Mouse (Mus musculus) limb, embryonic 12.5 days (tissue): ENCODE measurements around the gene Tanc2. TPM values are rescaled to one million over a fixed set of nuclear protein-coding genes. Genes with fewer than 3 reads are reported as not detected.

Source experiments
- ATAC-seq: fragments of 200-750 bp; cut with Nextera tagmentation; 2 replicates; pipeline ENCODE4 v1.8.0; 2017; ENCODE audit warnings: low read depth, moderate TSS enrichment; ENCODE audit not compliant: insufficient number of reproducible peaks, insufficient read depth, low FRiP score, low TSS enrichment
- H3K27ac ChIP-seq: fragments of 300-500 bp; sonication (generic); 2 replicates; pipeline ENCODE4 v1.5.1; 2016; ENCODE audit warnings: mild to moderate bottlenecking, moderate library complexity
- H3K27me3 ChIP-seq: fragments of 300-500 bp; sonication (generic); 2 replicates; pipeline ENCODE4 v1.6.1; 2016; ENCODE audit warnings: mild to moderate bottlenecking, moderate library complexity
- H3K36me3 ChIP-seq: fragments of 300-500 bp; sonication (generic); 2 replicates; pipeline ENCODE4 v1.6.1; 2016; ENCODE audit warnings: mild to moderate bottlenecking, moderate library complexity
- H3K4me1 ChIP-seq: fragments of 300-500 bp; sonication (generic); replicated peaks from 2 replicates; pipeline ENCODE4 v1.6.1; 2016
- H3K4me2 ChIP-seq: fragments of 300-500 bp; sonication (generic); 2 replicates; pipeline ENCODE4 v1.6.1; 2016; ENCODE audit warnings: mild to moderate bottlenecking, moderate library complexity
- H3K4me3 ChIP-seq: fragments of 300-500 bp; sonication (generic); replicated peaks from 2 replicates; pipeline ENCODE4 v1.5.1; 2016; ENCODE audit warnings: mild to moderate bottlenecking
- H3K9ac ChIP-seq: fragments of 300-500 bp; sonication (generic); replicated peaks from 2 replicates; pipeline ENCODE4 v1.6.1; 2016; ENCODE audit warnings: mild to moderate bottlenecking, moderate library complexity
- H3K9me3 ChIP-seq: fragments of 300-500 bp; sonication (generic); 2 replicates; pipeline ENCODE4 v1.6.1; 2016; ENCODE audit warnings: mild to moderate bottlenecking, moderate library complexity
- WGBS: fragments of 180-500 bp; shearing (Covaris S2); methylation state at CpG from one replicate; pipeline ENCODE4 v1.1.7; 2016; 5-methylcytosine and 5-hydroxymethylcytosine counted together
- polyA plus RNA-seq: library from polyadenylated mRNA; unstranded; fragments of >200 nt; fragmentation: Nextera tagmentation; extraction: Ambion mirVana; gene quantifications from 2 replicates; pipeline ENCODE4 v1.2.1, GENCODE M21; 2016

The Tanc2 gene
- polyA plus RNA-seq, result 6.6 and 8.5 TPM in 2 replicates

- H3K27ac ChIP-seq, result peak within 1 kb of the TSS; percentile 89
- H3K4me3 ChIP-seq, result peak within 1 kb of the TSS; percentile 94
- no peaks in the 10 kb centered on the region for H3K27me3 ChIP-seq
- peak; percentile 81 for ATAC-seq
- H3K4me1 ChIP-seq, result peaks cover 7% of the 10 kb centered on the region; the same call in 1 of the 2 replicates
- under 1% methylated on average over 84 of the region's 87 CpGs for WGBS
- H3K9ac ChIP-seq, result peak within 1 kb of the TSS; percentile 89
- peak within 1 kb of the TSS; percentile 85 for H3K4me2 ChIP-seq
- no peaks in the 10 kb centered on the region for H3K9me3 ChIP-seq
- no peaks in the 10 kb centered on the region for H3K36me3 ChIP-seq
Observed at GRCm38 (mm10) chr11:105589877-105590641, at the start of gene Tanc2. Gene Tanc2 (plus strand): TSS chr11:105589986.

DNA sequence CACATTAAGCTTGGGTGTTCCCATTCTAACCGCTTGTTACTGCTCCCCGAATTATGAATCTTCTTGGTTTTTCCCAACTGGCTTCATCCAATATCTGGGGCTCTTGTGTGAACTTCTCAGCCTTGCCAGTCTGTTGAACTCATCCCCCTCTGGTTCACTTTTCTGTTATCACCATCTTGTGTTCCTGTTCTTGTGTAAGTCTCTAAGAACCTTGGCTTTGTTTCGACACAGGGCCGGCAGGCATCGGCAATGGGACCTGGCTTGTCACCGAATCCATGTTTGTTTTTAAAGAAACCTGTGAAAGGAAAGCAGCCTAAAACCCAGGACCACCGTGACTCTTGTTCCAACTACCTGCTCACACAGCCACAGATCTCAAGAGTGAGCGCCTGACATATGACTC lies 49.0 kb upstream of the Tanc2 start:
- H3K9me3 ChIP-seq, result no peaks in the 10 kb centered on the region
- ATAC-seq, result no peak
- no peaks in the 10 kb centered on the region; the same call in 1 of the 2 replicates for H3K4me1 ChIP-seq
- no peak overlapping the region for H3K9ac ChIP-seq
- H3K4me2 ChIP-seq, result no peak overlapping the region
- H3K27me3 ChIP-seq, result no peaks in the 10 kb centered on the region
- H3K36me3 ChIP-seq, result no peaks in the 10 kb centered on the region
- 86% methylated on average over 8 of the region's 8 CpGs for WGBS
- H3K27ac ChIP-seq, result no peak overlapping the region
- H3K4me3 ChIP-seq, result no peak overlapping the region

DNA sequence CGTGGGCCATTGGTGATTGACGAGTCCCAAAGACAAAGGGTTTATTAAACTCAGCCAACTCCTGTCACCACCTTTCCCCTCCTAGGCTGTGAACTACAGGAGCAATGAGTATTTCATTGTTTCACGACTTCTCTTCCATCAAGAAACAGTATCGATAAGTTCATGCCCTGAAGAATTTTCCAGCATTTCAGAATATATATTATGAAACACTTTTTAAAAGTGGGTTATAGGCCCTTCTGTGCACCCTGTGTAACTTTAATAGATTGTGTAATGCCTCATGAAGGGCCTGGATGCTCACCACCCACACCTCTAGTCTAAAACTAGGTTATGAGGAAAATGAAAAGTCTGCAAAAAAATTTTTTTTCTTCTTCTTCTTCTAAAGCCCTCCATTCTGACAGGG lies 48.4 kb upstream of the Tanc2 start:
- H3K27me3 ChIP-seq, result no peaks in the 10 kb centered on the region
- no peak overlapping the region for H3K27ac ChIP-seq
- H3K4me1 ChIP-seq, result peaks cover under 1% of the 10 kb centered on the region; the same call in 1 of the 2 replicates
- 75% methylated on average over 4 of the region's 4 CpGs for WGBS
- no peak for ATAC-seq
- no peak overlapping the region for H3K9ac ChIP-seq
- H3K9me3 ChIP-seq, result no peaks in the 10 kb centered on the region
- H3K4me3 ChIP-seq, result no peak overlapping the region
- H3K36me3 ChIP-seq, result no peaks in the 10 kb centered on the region
- no peak overlapping the region for H3K4me2 ChIP-seq

DNA sequence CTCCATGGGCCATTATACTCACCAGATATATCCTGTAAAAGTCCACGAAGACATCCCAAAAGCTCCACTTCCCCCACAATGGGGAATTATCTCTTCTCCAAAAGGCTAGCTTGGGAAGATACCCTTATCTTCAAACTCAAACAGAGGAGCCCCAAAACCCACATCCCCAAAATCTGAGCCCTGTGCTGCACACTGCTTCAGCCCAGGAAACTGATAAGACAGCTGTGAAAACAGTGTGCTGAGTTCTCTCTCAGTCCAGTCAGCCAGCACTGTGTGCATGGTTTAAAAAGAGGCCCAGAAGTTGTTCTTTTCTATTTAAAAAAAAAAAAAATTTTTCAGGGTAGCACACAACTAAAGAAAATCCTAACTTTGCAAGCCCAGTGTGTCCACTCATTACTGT lies 47.7 kb upstream of the Tanc2 start:
- Histone ChIP-seq H3K9ac (no peak overlapping the region), H3K27ac (no peak overlapping the region), H3K27me3 (no peaks in the 10 kb centered on the region), H3K4me1 (peaks cover 4% of the 10 kb centered on the region; the same call in 1 of the 2 replicates), H3K9me3 (no peaks in the 10 kb centered on the region), H3K4me3 (no peak overlapping the region), H3K4me2 (no peak overlapping the region), H3K36me3 (no peaks in the 10 kb centered on the region)
- ATAC-seq, result no peak
- whole genome bisulfite sequencing, result 63% methylated on average over 1 of the region's 1 CpGs

DNA sequence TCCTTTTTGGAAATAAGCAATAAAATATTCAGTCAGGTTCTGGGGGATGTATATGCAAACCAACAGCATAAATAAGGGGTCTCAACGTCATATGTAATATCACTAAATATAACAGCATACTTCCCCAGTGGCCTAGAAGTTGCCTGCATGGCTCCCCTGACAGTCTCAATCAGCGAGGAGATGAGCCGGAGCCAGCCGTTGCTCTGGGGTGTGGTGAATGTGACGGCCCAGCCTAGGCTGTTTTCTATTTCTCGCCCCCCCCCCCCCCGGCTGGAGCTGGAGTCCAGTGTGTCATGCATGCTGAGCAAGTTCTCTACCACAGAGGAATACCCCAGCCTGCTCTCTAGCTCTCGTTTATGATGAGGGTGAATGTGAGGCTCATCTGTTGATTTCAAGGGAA lies 44.0 kb upstream of the Tanc2 start:
- no peaks in the 10 kb centered on the region for H3K36me3 ChIP-seq
- H3K9me3 ChIP-seq, result no peaks in the 10 kb centered on the region
- ATAC-seq, result no peak
- no peaks in the 10 kb centered on the region for H3K27me3 ChIP-seq
- 59% methylated on average over 8 of the region's 8 CpGs for WGBS
- H3K9ac ChIP-seq, result no peak overlapping the region
- H3K4me1 ChIP-seq, result peaks cover 14% of the 10 kb centered on the region; the same call in 1 of the 2 replicates
- H3K27ac ChIP-seq, result no peak overlapping the region
- H3K4me2 ChIP-seq, result no peak overlapping the region
- no peak overlapping the region for H3K4me3 ChIP-seq

GRCm38 (mm10) chr11:105546393-105546792 lies 43.4 kb upstream of the Tanc2 start:
- Histone ChIP-seq H3K4me3 (no peak overlapping the region), H3K9me3 (no peaks in the 10 kb centered on the region), H3K27me3 (no peaks in the 10 kb centered on the region), H3K36me3 (no peaks in the 10 kb centered on the region), H3K27ac (no peak overlapping the region), H3K4me1 (peaks cover 14% of the 10 kb centered on the region; the same call in 1 of the 2 replicates), H3K9ac (no peak overlapping the region), H3K4me2 (no peak overlapping the region)
- WGBS, result 54% methylated on average over 6 of the region's 6 CpGs
- ATAC-seq, result no peak

- no peak overlapping the region for H3K4me2 ChIP-seq
- H3K4me1 ChIP-seq, result peaks cover 16% of the 10 kb centered on the region; the same call in 1 of the 2 replicates
- WGBS, result 83% methylated on average over 6 of the region's 6 CpGs
- no peaks in the 10 kb centered on the region for H3K36me3 ChIP-seq
- H3K4me3 ChIP-seq, result no peak overlapping the region
- H3K9ac ChIP-seq, result no peak overlapping the region
- no peak for ATAC-seq
- no peaks in the 10 kb centered on the region for H3K27me3 ChIP-seq
- no peaks in the 10 kb centered on the region for H3K9me3 ChIP-seq
- no peak overlapping the region for H3K27ac ChIP-seq
Observed at GRCm38 (mm10) chr11:105548383-105548782, 41.4 kb upstream of the Tanc2 start.

DNA sequence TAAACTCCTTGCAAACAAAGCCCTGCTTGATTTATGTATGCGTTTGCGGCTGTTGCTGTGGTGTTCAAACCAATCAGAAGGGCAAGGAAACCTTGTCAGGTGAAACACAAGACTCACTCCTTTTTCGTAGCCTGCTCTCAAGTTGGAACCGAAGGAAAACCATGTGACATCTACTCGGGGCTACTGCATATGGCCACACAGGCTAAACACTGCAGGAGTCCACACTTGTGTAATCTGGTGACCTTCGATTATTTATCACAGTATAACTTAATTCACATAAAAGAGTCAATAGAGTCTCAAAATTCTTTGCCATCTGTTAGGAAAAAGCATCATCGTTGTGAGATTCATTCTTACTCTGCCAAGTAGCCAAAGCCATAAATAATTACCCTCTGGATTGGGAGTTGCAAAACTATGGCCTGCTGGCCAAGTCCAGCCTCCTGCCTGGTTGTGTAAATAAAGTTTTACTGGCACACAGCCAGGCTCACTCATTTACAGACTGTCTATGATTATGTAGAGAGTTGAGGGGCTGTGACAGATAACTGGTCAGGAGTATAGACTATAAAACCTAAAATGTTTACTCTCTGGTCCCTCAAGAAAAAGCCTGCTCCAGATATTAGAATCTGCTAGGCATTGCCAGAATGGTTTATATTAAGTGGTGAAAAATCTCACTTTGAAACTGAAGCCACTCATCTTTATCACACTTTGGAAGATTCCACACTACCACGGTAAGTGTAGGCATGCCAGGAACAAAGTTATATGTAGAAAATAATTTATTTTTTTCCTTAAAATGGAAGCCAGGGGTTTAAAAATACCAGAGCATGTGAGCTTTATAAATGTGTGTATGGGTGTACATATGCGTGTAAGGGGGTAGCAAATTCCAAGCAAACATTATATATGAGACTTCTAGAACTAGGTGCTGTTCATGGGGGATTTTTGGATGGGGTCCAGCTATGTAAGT lies 40.3 kb upstream of the Tanc2 start:
- Histone ChIP-seq H3K9ac (no peak overlapping the region), H3K27ac (no peak overlapping the region), H3K4me1 (peaks cover 16% of the 10 kb centered on the region; the same call in 1 of the 2 replicates), H3K4me3 (no peak overlapping the region), H3K36me3 (no peaks in the 10 kb centered on the region), H3K27me3 (no peaks in the 10 kb centered on the region), H3K9me3 (no peaks in the 10 kb centered on the region), H3K4me2 (no peak overlapping the region)
- ATAC-seq, result no peak
- WGBS, result 74% methylated on average over 9 of the region's 9 CpGs

GRCm38 (mm10) chr11:105557285-105557684 lies 32.5 kb upstream of the Tanc2 start:
- no peak overlapping the region for H3K9ac ChIP-seq
- H3K9me3 ChIP-seq, result peaks cover 3% of the 10 kb centered on the region; the same call in 1 of the 2 replicates
- ATAC-seq, result no peak
- no peak overlapping the region for H3K4me2 ChIP-seq
- peaks cover 8% of the 10 kb centered on the region; the same call in 1 of the 2 replicates for H3K4me1 ChIP-seq
- H3K36me3 ChIP-seq, result no peaks in the 10 kb centered on the region
- WGBS, result 84% methylated on average over 8 of the region's 8 CpGs
- H3K4me3 ChIP-seq, result no peak overlapping the region
- H3K27me3 ChIP-seq, result no peaks in the 10 kb centered on the region
- no peak overlapping the region for H3K27ac ChIP-seq

- peaks cover 3% of the 10 kb centered on the region; the same call in 1 of the 2 replicates for H3K9me3 ChIP-seq
- ATAC-seq, result no peak
- H3K9ac ChIP-seq, result no peak overlapping the region
- no peaks in the 10 kb centered on the region for H3K36me3 ChIP-seq
- H3K4me2 ChIP-seq, result no peak overlapping the region
- H3K4me1 ChIP-seq, result peaks cover 6% of the 10 kb centered on the region; the same call in 1 of the 2 replicates
- no peak overlapping the region for H3K4me3 ChIP-seq
- H3K27me3 ChIP-seq, result no peaks in the 10 kb centered on the region
- no peak overlapping the region for H3K27ac ChIP-seq
Observed at GRCm38 (mm10) chr11:105558091-105558490, 31.7 kb upstream of the Tanc2 start.
